Mouse (Mus musculus): ENCODE data around the gene Ptrh2.

GRCm38 (mm10) chr11:86691956-86692355 is 8.2 kb downstream of the Ptrh2 start:
- TF ChIP-seq ZNF384 (IDR thresholded peaks at IDR 0.05; ENCODE audit: low read depth, low read length) (no peak), HCFC1 (IDR thresholded peaks at IDR 0.05; ENCODE audit: borderline replicate concordance, insufficient read depth, low read length) (no peak)

All from ES-E14 (cell line).